Mouse (Mus musculus) limb, embryonic 14.5 days (tissue): ENCODE measurements around the gene Ttc4. TPM values are rescaled to one million over a fixed set of nuclear protein-coding genes. Genes with fewer than 3 reads are reported as not detected.
A peak's percentile ranks its signal among the peaks of the same experiment; 100 is the strongest.

Source experiments
- ATAC-seq: fragments of 200-750 bp; cut with Nextera tagmentation; 2 replicates; pipeline ENCODE4 v1.8.0; 2017; ENCODE audit warnings: low read depth, moderate number of reproducible peaks, moderate TSS enrichment; ENCODE audit not compliant: low FRiP score
- DNase-seq: peaks from one replicate; pipeline ENCODE4 v3.0.0-alpha.2; 2015; ENCODE audit warnings: low spot score
- H3K27ac ChIP-seq: fragments of 300-500 bp; sonication (generic); replicated peaks from 2 replicates; pipeline ENCODE4 v1.5.1; 2014; ENCODE audit warnings: low read depth, mild to moderate bottlenecking, low read length, moderate library complexity, mixed read lengths
- H3K27me3 ChIP-seq: fragments of 300-500 bp; sonication (generic); 2 replicates; pipeline ENCODE4 v1.6.1; 2014; ENCODE audit warnings: low read length, mixed read lengths; ENCODE audit not compliant: control insufficient read depth, insufficient read depth
- H3K36me3 ChIP-seq: fragments of 300-500 bp; sonication (generic); 2 replicates; pipeline ENCODE4 v1.6.1; 2014; ENCODE audit warnings: mild to moderate bottlenecking, low read length, moderate library complexity, mixed read lengths; ENCODE audit not compliant: control insufficient read depth, insufficient read depth
- H3K4me1 ChIP-seq: fragments of 300-500 bp; sonication (generic); 2 replicates; pipeline ENCODE4 v1.6.1; 2014; ENCODE audit warnings: antibody characterized with exemption, low read length, mixed read lengths; ENCODE audit not compliant: control insufficient read depth, insufficient read depth
- H3K4me2 ChIP-seq: fragments of 300-500 bp; sonication (generic); replicated peaks from 2 replicates; pipeline ENCODE4 v1.6.1; 2014; ENCODE audit warnings: low read depth, mild to moderate bottlenecking, low read length, moderate library complexity; ENCODE audit not compliant: severe bottlenecking
- H3K4me3 ChIP-seq: fragments of 300-500 bp; sonication (generic); replicated peaks from 2 replicates; pipeline ENCODE4 v1.5.1; 2014; ENCODE audit warnings: low read length
- H3K9ac ChIP-seq: fragments of 300-500 bp; sonication (generic); 2 replicates; pipeline ENCODE4 v1.6.1; 2014; ENCODE audit warnings: mild to moderate bottlenecking, low read depth, low read length, moderate library complexity; ENCODE audit not compliant: severe bottlenecking
- H3K9me3 ChIP-seq: fragments of 300-500 bp; sonication (generic); 2 replicates; pipeline ENCODE4 v1.6.1; 2016; ENCODE audit warnings: low read length; ENCODE audit not compliant: control insufficient read depth
- POLR2A ChIP-seq: fragments of 200-500 bp; IDR thresholded peaks from 2 replicates; pipeline ENCODE4 v1.8.0; 2012; ENCODE audit warnings: inconsistent platforms, mild to moderate bottlenecking, moderate library complexity, borderline replicate concordance; ENCODE audit not compliant: insufficient read depth, insufficient read length; ENCODE audit errors: extremely low read depth
- WGBS: fragments of 180-500 bp; shearing (Covaris S2); extraction: QIAGEN DNeasy Blood & Tissue Kit; methylation state at CpG from one replicate; pipeline ENCODE4 v1.1.7; 2014; 5-methylcytosine and 5-hydroxymethylcytosine counted together
- polyA plus RNA-seq, 2 experiments: library from polyadenylated mRNA; depleted of rRNA in 1 of 2; stranded (reverse) in 1 of 2; unstranded in 1 of 2; fragments of >200 nt; fragmentation: Nextera tagmentation in 1 of 2; extraction: Ambion mirVana in 1 of 2; gene quantifications; 2 replicates each; pipeline versions ENCODE4 v1.2.1 to v1.2.3; 2012 to 2014

Gene Ttc4
- polyA plus RNA-seq, 2 experiments, result 75.0 to 147 TPM

- peaks cover 96% of the 10 kb centered on the region for H3K36me3 ChIP-seq
- 92% methylated on average over 10 of the region's 10 CpGs for WGBS
- no peaks in the 10 kb centered on the region for H3K4me1 ChIP-seq
- no peak overlapping the region for H3K9ac ChIP-seq
- H3K4me3 ChIP-seq, result no peak overlapping the region
- ATAC-seq (no peak), DNase-seq (no peak)
- no peaks in the 10 kb centered on the region for H3K27me3 ChIP-seq
- no peak overlapping the region for H3K4me2 ChIP-seq
- no peaks in the 10 kb centered on the region for H3K9me3 ChIP-seq
- no peak for TF ChIP-seq POLR2A
- no peak overlapping the region for H3K27ac ChIP-seq
These were observed 13.1 kb downstream of the Ttc4 start for GRCm38 (mm10) chr4:106665673-106666072.

GRCm38 (mm10) chr4:106665269-106665668 lies 13.5 kb downstream of the Ttc4 start:
- WGBS, result 88% methylated on average over 2 of the region's 2 CpGs
- Histone ChIP-seq H3K27ac (no peak overlapping the region), H3K36me3 (peaks cover 95% of the 10 kb centered on the region), H3K4me1 (no peaks in the 10 kb centered on the region), H3K27me3 (no peaks in the 10 kb centered on the region), H3K4me2 (no peak overlapping the region), H3K9me3 (no peaks in the 10 kb centered on the region), H3K9ac (no peak overlapping the region), H3K4me3 (no peak overlapping the region)
- ATAC-seq, result no peak
- no peak for DNase-seq
- no peak for TF ChIP-seq POLR2A

- no peak overlapping the region for H3K9ac ChIP-seq
- no peak for ATAC-seq
- H3K4me3 ChIP-seq, result no peak overlapping the region
- H3K4me2 ChIP-seq, result no peak overlapping the region
- no peaks in the 10 kb centered on the region for H3K27me3 ChIP-seq
- H3K27ac ChIP-seq, result no peak overlapping the region
- TF ChIP-seq POLR2A, result no peak
- H3K4me1 ChIP-seq, result no peaks in the 10 kb centered on the region
- no peaks in the 10 kb centered on the region for H3K9me3 ChIP-seq
- 83% methylated on average over 6 of the region's 6 CpGs for WGBS
- H3K36me3 ChIP-seq, result peaks cover 95% of the 10 kb centered on the region
- DNase-seq, result no peak
These were observed 14.0 kb downstream of the Ttc4 start for GRCm38 (mm10) chr4:106664697-106665096.

DNA sequence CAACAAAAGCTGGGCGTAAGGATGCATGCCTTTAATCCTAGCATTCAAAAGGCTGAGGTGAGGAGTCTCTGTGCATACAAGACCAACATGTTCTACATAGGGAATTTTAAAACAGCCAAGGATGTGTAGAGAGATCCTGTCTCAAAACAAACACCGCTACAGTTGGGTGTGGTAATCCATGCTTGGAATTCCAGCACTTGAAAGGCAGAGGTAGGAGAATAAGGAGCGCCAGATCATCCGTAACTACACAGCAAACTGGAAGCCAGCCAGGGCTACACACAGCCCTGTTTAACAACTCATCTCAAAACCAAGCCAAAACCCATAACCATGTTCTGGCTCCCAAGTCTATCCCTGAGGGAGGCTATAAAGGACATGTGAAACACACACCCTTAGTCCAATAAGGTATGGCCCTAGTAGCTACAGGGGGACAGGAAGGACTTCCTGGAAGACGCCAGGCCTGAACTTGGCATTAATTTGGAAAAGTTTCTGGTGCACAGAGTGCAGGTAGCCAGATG lies 14.7 kb downstream of the Ttc4 start:
- DNase-seq, result no peak
- Histone ChIP-seq H3K9ac (no peak overlapping the region), H3K4me3 (no peak overlapping the region), H3K4me2 (no peak overlapping the region), H3K9me3 (no peaks in the 10 kb centered on the region), H3K27me3 (no peaks in the 10 kb centered on the region), H3K27ac (no peak overlapping the region), H3K4me1 (no peaks in the 10 kb centered on the region), H3K36me3 (peaks cover 94% of the 10 kb centered on the region)
- no peak for TF ChIP-seq POLR2A
- no peak for ATAC-seq
- 77% methylated on average over 5 of the region's 5 CpGs for WGBS

- Histone ChIP-seq H3K4me3 (no peak overlapping the region), H3K4me2 (no peak overlapping the region), H3K36me3 (peaks cover 52% of the 10 kb centered on the region), H3K9me3 (no peaks in the 10 kb centered on the region), H3K27ac (no peak overlapping the region), H3K27me3 (no peaks in the 10 kb centered on the region), H3K4me1 (peaks cover 7% of the 10 kb centered on the region), H3K9ac (no peak overlapping the region)
- no peak for DNase-seq
- TF ChIP-seq POLR2A, result no peak
- WGBS, result 62% methylated on average over 10 of the region's 10 CpGs
- no peak for ATAC-seq
These were observed 23.1 kb downstream of the Ttc4 start for GRCm38 (mm10) chr4:106655681-106656080.

- Histone ChIP-seq H3K36me3 (peaks cover 37% of the 10 kb centered on the region), H3K4me3 (no peak overlapping the region), H3K9me3 (no peaks in the 10 kb centered on the region), H3K4me2 (no peak overlapping the region), H3K4me1 (peaks cover 7% of the 10 kb centered on the region), H3K27me3 (no peaks in the 10 kb centered on the region), H3K9ac (peak overlapping the region; percentile 25; the same call in 1 of the 2 replicates), H3K27ac (no peak overlapping the region)
- 93% methylated on average over 15 of the region's 15 CpGs for WGBS
- no peak for DNase-seq
- no peak for TF ChIP-seq POLR2A
- no peak for ATAC-seq
These were observed 25.7 kb downstream of the Ttc4 start for GRCm38 (mm10) chr4:106653051-106653450.
